In the genomic region with DNA sequence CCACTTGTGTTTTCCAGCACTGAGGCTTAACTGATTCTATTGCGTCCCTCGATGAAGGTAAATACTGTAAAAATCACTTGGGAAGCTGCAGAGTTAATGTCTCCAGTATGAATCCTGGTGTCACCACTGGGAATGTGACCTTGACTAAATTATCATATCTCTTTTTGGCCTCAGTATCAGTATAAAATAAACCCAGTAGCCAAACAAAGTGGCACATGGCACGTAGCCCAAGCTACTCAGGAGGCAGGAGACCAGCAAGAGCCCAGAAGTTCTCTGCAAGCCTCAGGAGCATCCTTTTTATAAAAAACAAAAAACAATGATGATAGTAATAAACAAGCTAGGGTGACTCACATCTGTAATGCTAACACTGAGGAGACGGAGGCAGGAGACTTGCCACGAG, we compare ENCODE assay signal across 8 mouse cellular contexts. TPM values are rescaled to one million over a fixed set of nuclear protein-coding genes. Genes with fewer than 3 reads are reported as not detected.
DNase-seq lines count a peak whose midpoint lies in the region; ATAC-seq and TF ChIP-seq lines count a peak whose summit lies in the region.

No protein-coding gene starts in this region.

- peaks cover 1% of the 10 kb centered on the region for H3K4me1 ChIP-seq in ES-Bruce4 (ENCODE audit: control insufficient read depth, insufficient read depth, low read length)
- H3K4me1 ChIP-seq in forebrain, embryonic 15.5 days: peaks cover 23% of the 10 kb centered on the region
- H3K4me1 ChIP-seq in limb, embryonic 13.5 days: peaks cover 19% of the 10 kb centered on the region

- H3K27ac ChIP-seq in ES-Bruce4 (ENCODE audit: insufficient read depth, low read length): peak overlapping the region; percentile 11; the same call in 1 of the 2 replicates
- peak overlapping the region; percentile 99 for H3K27ac ChIP-seq in forebrain, embryonic 15.5 days (replicated peaks)
- H3K27ac ChIP-seq in limb, embryonic 13.5 days: no peak overlapping the region

- intact Hi-C loops in heart, postnatal 25 days (cut with DNase I): loop anchor here (2.0 kb wide), 1 partner anchor 76 kb away; a partner anchor contains a TSS

- H3K27me3 ChIP-seq in ES-Bruce4 (ENCODE audit: control insufficient read depth, insufficient read depth, low read length, poor library complexity, severe bottlenecking): no peaks in the 10 kb centered on the region
- H3K27me3 ChIP-seq in forebrain, embryonic 15.5 days: no peaks in the 10 kb centered on the region
- H3K27me3 ChIP-seq in limb, embryonic 13.5 days: no peaks in the 10 kb centered on the region

- no peaks in the 10 kb centered on the region for H3K9me3 ChIP-seq in ES-Bruce4 (replicated peaks; ENCODE audit: control insufficient read depth, insufficient read depth, low read length, poor library complexity, severe bottlenecking)
- H3K9me3 ChIP-seq in forebrain, embryonic 15.5 days: no peaks in the 10 kb centered on the region
- no peaks in the 10 kb centered on the region for H3K9me3 ChIP-seq in limb, embryonic 13.5 days

- H3K9ac ChIP-seq in ES-Bruce4 (ENCODE audit: low read depth, poor library complexity, severe bottlenecking): peak overlapping the region; percentile 61
- peak overlapping the region; percentile 99 for H3K9ac ChIP-seq in forebrain, embryonic 15.5 days (replicated peaks)
- peak overlapping the region; percentile 95 for H3K9ac ChIP-seq in limb, embryonic 13.5 days

- TF ChIP-seq EP300 in ES-Bruce4 (IDR thresholded peaks at IDR 0.05; ENCODE audit: insufficient read depth, low read depth, low read length): no peak

- no peak overlapping the region for H3K4me3 ChIP-seq in ES-Bruce4 (ENCODE audit: low read depth, low read length)
- H3K4me3 ChIP-seq in forebrain, embryonic 15.5 days: peak overlapping the region; percentile 97; the same call in 1 of the 2 replicates
- H3K4me3 ChIP-seq in limb, embryonic 13.5 days: 0 out of 2 replicates have a peak overlapping the region, but pooled peaks have one; percentile 63

- ATAC-seq in forebrain, embryonic 15.5 days (replicated peaks): no peak
- ATAC-seq in limb, embryonic 13.5 days (ENCODE audit: low FRiP score, low read depth): no peak

- peak; percentile 93 for DNase-seq in heart, adult 11 months
- no peak for DNase-seq in heart, postnatal 25 days (ENCODE audit: low spot score)
- no peak for DNase-seq in thymus, postnatal 0 days (ENCODE audit: low spot score)
- DNase-seq in right cerebral cortex, adult 18-20 months: no peak
- DNase-seq in layer of hippocampus, adult 8-10 months (ENCODE audit: low spot score in 2 of 2): no peak

- 59% methylated on average over 5 of the region's 5 CpGs for WGBS in forebrain, embryonic 15.5 days
- WGBS in limb, embryonic 13.5 days: 80% methylated on average over 5 of the region's 5 CpGs

- H3K36me3 ChIP-seq in ES-Bruce4 (ENCODE audit: control insufficient read depth, insufficient read depth, low read length, poor library complexity, severe bottlenecking): no peaks in the 10 kb centered on the region; the same call in 1 of the 2 replicates
- no peaks in the 10 kb centered on the region for H3K36me3 ChIP-seq in forebrain, embryonic 15.5 days
- H3K36me3 ChIP-seq in limb, embryonic 13.5 days: no peaks in the 10 kb centered on the region

- no peak for TF ChIP-seq CTCF in ES-Bruce4 (IDR thresholded peaks at IDR 0.05; ENCODE audit: low read depth, low read length)

- peak overlapping the region; percentile 67 for H3K4me2 ChIP-seq in forebrain, embryonic 15.5 days (replicated peaks)
- peak overlapping the region; percentile 69 for H3K4me2 ChIP-seq in limb, embryonic 13.5 days (replicated peaks)

- TF ChIP-seq POLR2A in ES-Bruce4 (IDR thresholded peaks at IDR 0.05; ENCODE audit: insufficient read depth, low read length): no peak

RNA-seq across cellular contexts. Expression of a gene that starts 0.7 kb away (rescaled TPM):
- 100 to 1,000 TPM; 206 to 224 TPM for total RNA-seq in heart, postnatal 25 days (2021)
- polyA plus RNA-seq in ES-Bruce4 (2011; ENCODE audit: insufficient read depth, insufficient read length, low read depth, missing spikeins): 120 and 137 TPM in 2 replicates
- polyA plus RNA-seq in forebrain, embryonic 15.5 days (2015; fragmentation: Nextera tagmentation; extraction: Ambion mirVana): 58.3 and 59.8 TPM in 2 replicates
- polyA plus RNA-seq in limb, embryonic 13.5 days (2015; fragmentation: Nextera tagmentation; extraction: Ambion mirVana): 46.7 and 49.7 TPM in 2 replicates
- 91.7 and 110 TPM in 2 replicates for polyA plus RNA-seq in thymus, postnatal 0 days (2015; fragmentation: Nextera tagmentation; extraction: Ambion mirVana)
- 100 to 1,000 TPM; 310 to 407 (median 358) TPM for total RNA-seq in layer of hippocampus, adult 8-10 months (2022)

RNA-seq across cellular contexts. Expression of a gene that starts 45.4 kb away (rescaled TPM):
- 10 to 100 TPM; 14.0 to 15.1 TPM for total RNA-seq in heart, postnatal 25 days (2021)
- polyA plus RNA-seq in ES-Bruce4 (2011; ENCODE audit: insufficient read depth, insufficient read length, low read depth, missing spikeins): 65.4 and 66.2 TPM in 2 replicates
- 54.3 and 55.5 TPM in 2 replicates for polyA plus RNA-seq in forebrain, embryonic 15.5 days (2015; fragmentation: Nextera tagmentation; extraction: Ambion mirVana)
- polyA plus RNA-seq in limb, embryonic 13.5 days (2015; fragmentation: Nextera tagmentation; extraction: Ambion mirVana): 56.6 and 61.1 TPM in 2 replicates
- 30.3 and 34.3 TPM in 2 replicates for polyA plus RNA-seq in thymus, postnatal 0 days (2015; fragmentation: Nextera tagmentation; extraction: Ambion mirVana)
- total RNA-seq in layer of hippocampus, adult 8-10 months (2022): 10 to 100 TPM; 23.4 to 33.0 (median 30.0) TPM
